Mouse (Mus musculus): Measurements from ENCODE around the gene Cpsf3. TPM values are rescaled to one million over a fixed set of nuclear protein-coding genes. Genes with fewer than 3 reads are reported as not detected.

Cpsf3 gene
- polyA plus RNA-seq, 1 experiment: not detected

- 89% methylated on average over 3 of the region's 3 CpGs for WGBS
- Histone ChIP-seq H3K4me3 (ENCODE audit: insufficient read depth, low read depth, low read length) (no peak overlapping the region), H3K4me1 (ENCODE audit: control insufficient read depth, insufficient read depth, low read length) (peaks cover 2% of the 10 kb centered on the region), H3K27ac (ENCODE audit: insufficient read depth, low read depth, low read length) (no peak overlapping the region)
- TF ChIP-seq POLR2A (IDR thresholded peaks at IDR 0.05; ENCODE audit: insufficient read depth, low read depth, low read length): no peak
- no peak for TF ChIP-seq CTCF (IDR thresholded peaks at IDR 0.05; ENCODE audit: insufficient read depth, low read depth, low read length)
Observed at GRCm38 (mm10) chr12:21264970-21265369, 20.2 kb upstream of the Cpsf3 start.

- Histone ChIP-seq H3K27ac (ENCODE audit: insufficient read depth, low read depth, low read length) (no peak overlapping the region), H3K4me3 (ENCODE audit: insufficient read depth, low read depth, low read length) (no peak overlapping the region), H3K4me1 (ENCODE audit: control insufficient read depth, insufficient read depth, low read length) (peaks cover 2% of the 10 kb centered on the region)
- TF ChIP-seq CTCF (IDR thresholded peaks at IDR 0.05; ENCODE audit: insufficient read depth, low read depth, low read length) (no peak), POLR2A (IDR thresholded peaks at IDR 0.05; ENCODE audit: insufficient read depth, low read depth, low read length) (no peak)
- 93% methylated on average over 4 of the region's 4 CpGs for WGBS
Observed at GRCm38 (mm10) chr12:21265501-21265900, 19.7 kb upstream of the Cpsf3 start.

- Histone ChIP-seq H3K27ac (ENCODE audit: insufficient read depth, low read depth, low read length) (no peak overlapping the region), H3K4me3 (ENCODE audit: insufficient read depth, low read depth, low read length) (no peak overlapping the region), H3K4me1 (ENCODE audit: control insufficient read depth, insufficient read depth, low read length) (peaks cover 2% of the 10 kb centered on the region)
- WGBS: 71% methylated on average over 14 of the region's 14 CpGs
- TF ChIP-seq CTCF (IDR thresholded peaks at IDR 0.05; ENCODE audit: insufficient read depth, low read depth, low read length) (peak; percentile 77), POLR2A (IDR thresholded peaks at IDR 0.05; ENCODE audit: insufficient read depth, low read depth, low read length) (no peak)
Observed at GRCm38 (mm10) chr12:21265946-21266783, 19.0 kb upstream of the Cpsf3 start.

GRCm38 (mm10) chr12:21266784-21267098 lies 18.4 kb upstream of the Cpsf3 start:
- WGBS: 88% methylated on average over 2 of the region's 2 CpGs
- no peak for TF ChIP-seq CTCF (IDR thresholded peaks at IDR 0.05; ENCODE audit: insufficient read depth, low read depth, low read length)
- TF ChIP-seq POLR2A (IDR thresholded peaks at IDR 0.05; ENCODE audit: insufficient read depth, low read depth, low read length): no peak
- peaks cover 2% of the 10 kb centered on the region for H3K4me1 ChIP-seq (ENCODE audit: control insufficient read depth, insufficient read depth, low read length)

GRCm38 (mm10) chr12:21268083-21268616 lies 17.0 kb upstream of the Cpsf3 start:
- peaks cover 2% of the 10 kb centered on the region for H3K4me1 ChIP-seq (ENCODE audit: control insufficient read depth, insufficient read depth, low read length)
- no peak overlapping the region for H3K4me3 ChIP-seq (ENCODE audit: insufficient read depth, low read depth, low read length)
- no peak overlapping the region for H3K27ac ChIP-seq (ENCODE audit: insufficient read depth, low read depth, low read length)
- WGBS: 90% methylated on average over 8 of the region's 8 CpGs
- TF ChIP-seq POLR2A (IDR thresholded peaks at IDR 0.05; ENCODE audit: insufficient read depth, low read depth, low read length) (no peak), CTCF (IDR thresholded peaks at IDR 0.05; ENCODE audit: insufficient read depth, low read depth, low read length) (no peak)

More at GRCm38 (mm10) chr12:21266784-21267098, 18.4 kb upstream of the Cpsf3 start:
- Histone ChIP-seq H3K27ac (ENCODE audit: insufficient read depth, low read depth, low read length) (no peak overlapping the region), H3K4me3 (ENCODE audit: insufficient read depth, low read depth, low read length) (no peak overlapping the region)

- Histone ChIP-seq H3K27ac (ENCODE audit: insufficient read depth, low read depth, low read length) (no peak overlapping the region), H3K4me1 (ENCODE audit: control insufficient read depth, insufficient read depth, low read length) (no peaks in the 10 kb centered on the region), H3K4me3 (ENCODE audit: insufficient read depth, low read depth, low read length) (no peak overlapping the region)
- 85% methylated on average over 7 of the region's 7 CpGs for WGBS
- TF ChIP-seq CTCF (IDR thresholded peaks at IDR 0.05; ENCODE audit: insufficient read depth, low read depth, low read length) (no peak), POLR2A (IDR thresholded peaks at IDR 0.05; ENCODE audit: insufficient read depth, low read depth, low read length) (no peak)
Observed at GRCm38 (mm10) chr12:21274446-21274845, 10.7 kb upstream of the Cpsf3 start.

GRCm38 (mm10) chr12:21277352-21277864 lies 7.8 kb upstream of the Cpsf3 start:
- Histone ChIP-seq H3K4me3 (ENCODE audit: insufficient read depth, low read depth, low read length) (no peak overlapping the region), H3K27ac (ENCODE audit: insufficient read depth, low read depth, low read length) (no peak overlapping the region), H3K4me1 (ENCODE audit: control insufficient read depth, insufficient read depth, low read length) (no peaks in the 10 kb centered on the region)
- WGBS: 78% methylated on average over 1 of the region's 1 CpGs
- no peak for TF ChIP-seq CTCF (IDR thresholded peaks at IDR 0.05; ENCODE audit: insufficient read depth, low read depth, low read length)
- TF ChIP-seq POLR2A (IDR thresholded peaks at IDR 0.05; ENCODE audit: insufficient read depth, low read depth, low read length): no peak

GRCm38 (mm10) chr12:21285508-21286242 lies 484 bp downstream of the Cpsf3 start:
- TF ChIP-seq CTCF (IDR thresholded peaks at IDR 0.05; ENCODE audit: insufficient read depth, low read depth, low read length) (no peak), POLR2A (IDR thresholded peaks at IDR 0.05; ENCODE audit: insufficient read depth, low read depth, low read length) (peak; percentile 5; the same call in 1 of the 2 replicates)
- 1% methylated on average over 47 of the region's 47 CpGs for WGBS
- Histone ChIP-seq H3K4me1 (ENCODE audit: control insufficient read depth, insufficient read depth, low read length) (no peaks in the 10 kb centered on the region; the same call in 1 of the 2 replicates), H3K4me3 (ENCODE audit: insufficient read depth, low read depth, low read length) (peak overlapping the region; percentile 67), H3K27ac (ENCODE audit: insufficient read depth, low read depth, low read length) (peak overlapping the region; percentile 50)

Data from olfactory bulb, adult 2 months (tissue).